Mouse (Mus musculus): ENCODE data around the gene Mpzl2. TPM values are rescaled to one million over a fixed set of nuclear protein-coding genes. Genes with fewer than 3 reads are reported as not detected.
A peak's percentile ranks its signal among the peaks of the same experiment; 100 is the strongest.

Gene Mpzl2
- polyA plus RNA-seq, 1 experiment from 2014 or later, result 12.5 TPM

- ATAC-seq (ENCODE audit: low read depth), result peak; percentile 25
- Histone ChIP-seq H3K36me3 (ENCODE audit: control insufficient read depth, insufficient read depth) (no peaks in the 10 kb centered on the region), H3K9me3 (replicated peaks; ENCODE audit: control insufficient read depth, low read length) (no peaks in the 10 kb centered on the region), H3K27me3 (ENCODE audit: control insufficient read depth, insufficient read depth, low read depth, low read length) (peaks cover 27% of the 10 kb centered on the region), H3K4me3 (ENCODE audit: low read depth, low read length) (peak overlapping the region; percentile 25), H3K27ac (ENCODE audit: low read length) (peak overlapping the region; percentile 76), H3K9ac (ENCODE audit: low read depth, low read length) (no peak overlapping the region), H3K4me2 (ENCODE audit: low read depth, low read length) (peak overlapping the region; percentile 43), H3K4me1 (ENCODE audit: control insufficient read depth, low read depth, low read length) (no peaks in the 10 kb centered on the region)
- WGBS (ENCODE audit: insufficient replicate concordance), result 10% methylated on average over 17 of the region's 17 CpGs
Observed at GRCm38 (mm10) chr9:45041131-45041838, 1.7 kb downstream of the Mpzl2 start.

GRCm38 (mm10) chr9:45042056-45042720 is 2.6 kb downstream of the Mpzl2 start:
- peak overlapping the region; percentile 76 for H3K27ac ChIP-seq (ENCODE audit: low read length)
- H3K4me2 ChIP-seq (ENCODE audit: low read depth, low read length), result no peak overlapping the region
- no peaks in the 10 kb centered on the region for H3K4me1 ChIP-seq (ENCODE audit: control insufficient read depth, low read depth, low read length)
- H3K9me3 ChIP-seq (replicated peaks; ENCODE audit: control insufficient read depth, low read length), result no peaks in the 10 kb centered on the region
- H3K36me3 ChIP-seq (ENCODE audit: control insufficient read depth, insufficient read depth), result no peaks in the 10 kb centered on the region
- ATAC-seq (ENCODE audit: low read depth), result peak; percentile 91
- H3K27me3 ChIP-seq (ENCODE audit: control insufficient read depth, insufficient read depth, low read depth, low read length), result peaks cover 27% of the 10 kb centered on the region
- peak overlapping the region; percentile 22; the same call in 1 of the 2 replicates for H3K9ac ChIP-seq (ENCODE audit: low read depth, low read length)
- H3K4me3 ChIP-seq (ENCODE audit: low read depth, low read length), result peak overlapping the region; percentile 50
- 4% methylated on average over 20 of the region's 20 CpGs for WGBS (ENCODE audit: insufficient replicate concordance)

GRCm38 (mm10) chr9:45042947-45043346 is 3.3 kb downstream of the Mpzl2 start:
- H3K27ac ChIP-seq (ENCODE audit: low read length), result peak overlapping the region; percentile 25
- peak overlapping the region; percentile 50 for H3K4me3 ChIP-seq (ENCODE audit: low read depth, low read length)
- 3% methylated on average over 10 of the region's 10 CpGs for WGBS (ENCODE audit: insufficient replicate concordance)
- H3K27me3 ChIP-seq (ENCODE audit: control insufficient read depth, insufficient read depth, low read depth, low read length), result peaks cover 27% of the 10 kb centered on the region
- H3K36me3 ChIP-seq (ENCODE audit: control insufficient read depth, insufficient read depth), result no peaks in the 10 kb centered on the region
- H3K9me3 ChIP-seq (replicated peaks; ENCODE audit: control insufficient read depth, low read length), result no peaks in the 10 kb centered on the region
- no peaks in the 10 kb centered on the region for H3K4me1 ChIP-seq (ENCODE audit: control insufficient read depth, low read depth, low read length)
- H3K9ac ChIP-seq (ENCODE audit: low read depth, low read length), result peak overlapping the region; percentile 22
- peak; percentile 42 for ATAC-seq (ENCODE audit: low read depth)
- H3K4me2 ChIP-seq (ENCODE audit: low read depth, low read length), result peak overlapping the region; percentile 12

GRCm38 (mm10) chr9:45046973-45047372 is 7.4 kb downstream of the Mpzl2 start:
- Histone ChIP-seq H3K4me3 (ENCODE audit: low read depth, low read length) (no peak overlapping the region), H3K9me3 (replicated peaks; ENCODE audit: control insufficient read depth, low read length) (no peaks in the 10 kb centered on the region), H3K27ac (ENCODE audit: low read length) (no peak overlapping the region), H3K4me1 (ENCODE audit: control insufficient read depth, low read depth, low read length) (no peaks in the 10 kb centered on the region), H3K4me2 (ENCODE audit: low read depth, low read length) (no peak overlapping the region), H3K36me3 (ENCODE audit: control insufficient read depth, insufficient read depth) (no peaks in the 10 kb centered on the region), H3K9ac (ENCODE audit: low read depth, low read length) (no peak overlapping the region), H3K27me3 (ENCODE audit: control insufficient read depth, insufficient read depth, low read depth, low read length) (peaks cover 21% of the 10 kb centered on the region)
- ATAC-seq (ENCODE audit: low read depth), result no peak
- WGBS (ENCODE audit: insufficient replicate concordance), result 61% methylated on average over 16 of the region's 16 CpGs

- no peak overlapping the region for H3K4me2 ChIP-seq (ENCODE audit: low read depth, low read length)
- H3K36me3 ChIP-seq (ENCODE audit: control insufficient read depth, insufficient read depth), result no peaks in the 10 kb centered on the region
- H3K9ac ChIP-seq (ENCODE audit: low read depth, low read length), result no peak overlapping the region
- H3K4me3 ChIP-seq (ENCODE audit: low read depth, low read length), result no peak overlapping the region
- H3K4me1 ChIP-seq (ENCODE audit: control insufficient read depth, low read depth, low read length), result no peaks in the 10 kb centered on the region
- no peak for ATAC-seq (ENCODE audit: low read depth)
- no peak overlapping the region for H3K27ac ChIP-seq (ENCODE audit: low read length)
- no peaks in the 10 kb centered on the region for H3K9me3 ChIP-seq (replicated peaks; ENCODE audit: control insufficient read depth, low read length)
- WGBS (ENCODE audit: insufficient replicate concordance), result 7% methylated on average over 4 of the region's 4 CpGs
- peaks cover 6% of the 10 kb centered on the region for H3K27me3 ChIP-seq (ENCODE audit: control insufficient read depth, insufficient read depth, low read depth, low read length)
Observed at GRCm38 (mm10) chr9:45048511-45048910, 8.9 kb downstream of the Mpzl2 start.

GRCm38 (mm10) chr9:45049731-45050130 is 10.1 kb downstream of the Mpzl2 start:
- WGBS (ENCODE audit: insufficient replicate concordance), result 38% methylated on average over 1 of the region's 1 CpGs
- no peaks in the 10 kb centered on the region for H3K9me3 ChIP-seq (replicated peaks; ENCODE audit: control insufficient read depth, low read length)

GRCm38 (mm10) chr9:45050301-45050700 is 10.7 kb downstream of the Mpzl2 start:
- H3K27me3 ChIP-seq (ENCODE audit: control insufficient read depth, insufficient read depth, low read depth, low read length), result peaks cover 5% of the 10 kb centered on the region

More at GRCm38 (mm10) chr9:45049731-45050130, 10.1 kb downstream of the Mpzl2 start:
- Histone ChIP-seq H3K9ac (ENCODE audit: low read depth, low read length) (no peak overlapping the region), H3K4me1 (ENCODE audit: control insufficient read depth, low read depth, low read length) (no peaks in the 10 kb centered on the region), H3K36me3 (ENCODE audit: control insufficient read depth, insufficient read depth) (no peaks in the 10 kb centered on the region), H3K4me2 (ENCODE audit: low read depth, low read length) (no peak overlapping the region), H3K27ac (ENCODE audit: low read length) (no peak overlapping the region), H3K27me3 (ENCODE audit: control insufficient read depth, insufficient read depth, low read depth, low read length) (no peaks in the 10 kb centered on the region), H3K4me3 (ENCODE audit: low read depth, low read length) (no peak overlapping the region)
- ATAC-seq (ENCODE audit: low read depth), result no peak

GRCm38 (mm10) chr9:45055082-45055713 is 15.6 kb downstream of the Mpzl2 start, which contains the start of gene Mpzl3:
Gene Mpzl3, plus strand, starts transcription at chr9:45055186.
- Histone ChIP-seq H3K4me3 (ENCODE audit: low read depth, low read length) (peak within 1 kb of the TSS; percentile 63), H3K9me3 (replicated peaks; ENCODE audit: control insufficient read depth, low read length) (no peaks in the 10 kb centered on the region), H3K36me3 (ENCODE audit: control insufficient read depth, insufficient read depth) (no peaks in the 10 kb centered on the region), H3K4me2 (ENCODE audit: low read depth, low read length) (peak within 1 kb of the TSS; percentile 54), H3K4me1 (ENCODE audit: control insufficient read depth, low read depth, low read length) (no peaks in the 10 kb centered on the region; the same call in 1 of the 2 replicates), H3K27me3 (ENCODE audit: control insufficient read depth, insufficient read depth, low read depth, low read length) (peaks cover 7% of the 10 kb centered on the region), H3K27ac (ENCODE audit: low read length) (peak within 1 kb of the TSS; percentile 77), H3K9ac (ENCODE audit: low read depth, low read length) (peak within 1 kb of the TSS; percentile 48)
- ATAC-seq (ENCODE audit: low read depth), result peak; percentile 50
- 1% methylated on average over 33 of the region's 33 CpGs for WGBS (ENCODE audit: insufficient replicate concordance)

More at GRCm38 (mm10) chr9:45050301-45050700, 10.7 kb downstream of the Mpzl2 start:
- Histone ChIP-seq H3K4me1 (ENCODE audit: control insufficient read depth, low read depth, low read length) (no peaks in the 10 kb centered on the region; the same call in 1 of the 2 replicates), H3K9ac (ENCODE audit: low read depth, low read length) (no peak overlapping the region), H3K36me3 (ENCODE audit: control insufficient read depth, insufficient read depth) (no peaks in the 10 kb centered on the region), H3K4me3 (ENCODE audit: low read depth, low read length) (no peak overlapping the region), H3K9me3 (replicated peaks; ENCODE audit: control insufficient read depth, low read length) (no peaks in the 10 kb centered on the region), H3K4me2 (ENCODE audit: low read depth, low read length) (no peak overlapping the region), H3K27ac (ENCODE audit: low read length) (no peak overlapping the region)
- no peak for ATAC-seq (ENCODE audit: low read depth)
- 69% methylated on average over 2 of the region's 2 CpGs for WGBS (ENCODE audit: insufficient replicate concordance)
